Mouse (Mus musculus): Measurements from ENCODE around the gene Fbxo34. TPM values are rescaled to one million over a fixed set of nuclear protein-coding genes. Genes with fewer than 3 reads are reported as not detected.

The Fbxo34 gene
- total and polyA plus RNA-seq, 3 experiments: 17.9 to 27.5 (median 20.6) TPM

DNA sequence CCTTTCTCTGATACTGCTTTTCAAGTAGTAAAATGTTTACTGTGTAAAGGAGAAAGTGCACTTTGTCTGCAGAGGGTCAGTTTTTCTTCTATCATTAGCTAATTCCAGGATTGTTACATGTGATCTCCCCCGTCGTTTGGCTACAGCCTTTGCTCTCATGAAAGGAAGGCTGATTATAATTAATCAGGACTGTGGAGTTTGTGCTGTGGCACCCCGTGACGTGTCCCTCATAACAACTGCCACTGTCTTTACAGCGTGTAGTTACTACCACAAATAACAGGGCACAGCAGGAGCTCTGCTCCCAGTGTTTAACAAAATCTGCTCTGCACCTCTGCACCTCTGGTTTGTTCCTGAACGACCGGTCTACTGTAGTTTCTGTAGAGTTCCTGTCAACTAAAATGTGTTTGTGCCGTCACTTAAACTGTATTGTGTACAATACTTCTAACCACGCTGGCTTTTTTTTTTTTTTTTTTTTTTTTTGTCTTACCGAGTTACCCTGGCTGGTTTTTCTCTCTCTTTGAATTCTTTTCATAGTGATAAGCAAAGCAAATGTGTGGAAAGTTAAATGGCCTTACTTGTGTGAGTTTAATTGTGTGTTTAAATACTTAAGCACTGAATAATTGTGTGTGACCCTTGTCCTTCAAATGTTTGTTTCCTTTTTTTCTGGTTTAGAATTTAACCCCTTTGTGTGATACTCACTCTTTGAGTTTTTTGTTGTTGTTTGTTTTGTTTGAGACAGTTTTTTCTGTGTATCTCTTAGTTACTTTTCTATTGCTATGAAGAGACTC is 39.3 kb downstream of the Fbxo34 start:
- TF ChIP-seq GATA1 (IDR thresholded peaks at IDR 0.05; ENCODE audit: borderline replicate concordance, low read length) (no peak), GATA2 (IDR thresholded peaks at IDR 0.05; ENCODE audit: borderline replicate concordance, low read depth, low read length) (no peak), TAL1 (conservative IDR thresholded peaks at IDR 0.05; ENCODE audit: low read depth, low read length) (no peak), CTCF (IDR thresholded peaks at IDR 0.05; ENCODE audit: low read depth, low read length) (no peak), POLR2AphosphoS5 (IDR thresholded peaks at IDR 0.05; ENCODE audit: insufficient replicate concordance, low read depth, low read length) (no peak)
- ATAC-seq (ENCODE audit: extremely low read depth, insufficient number of reproducible peaks, low FRiP score, poor library complexity, severe bottlenecking) (no peak), DNase-seq (ENCODE audit: low spot score) (no peak)
- Histone ChIP-seq H3K4me1 (ENCODE audit: insufficient read depth, low read depth, low read length) (peaks cover 19% of the 10 kb centered on the region), H3K27me3 (ENCODE audit: insufficient read depth, low read length) (no peaks in the 10 kb centered on the region), H3K4me3 (ENCODE audit: low read depth, low read length) (no peak overlapping the region), H3K9me3 (replicated peaks) (no peaks in the 10 kb centered on the region), H3K36me3 (replicated peaks) (peaks cover 40% of the 10 kb centered on the region)

DNA sequence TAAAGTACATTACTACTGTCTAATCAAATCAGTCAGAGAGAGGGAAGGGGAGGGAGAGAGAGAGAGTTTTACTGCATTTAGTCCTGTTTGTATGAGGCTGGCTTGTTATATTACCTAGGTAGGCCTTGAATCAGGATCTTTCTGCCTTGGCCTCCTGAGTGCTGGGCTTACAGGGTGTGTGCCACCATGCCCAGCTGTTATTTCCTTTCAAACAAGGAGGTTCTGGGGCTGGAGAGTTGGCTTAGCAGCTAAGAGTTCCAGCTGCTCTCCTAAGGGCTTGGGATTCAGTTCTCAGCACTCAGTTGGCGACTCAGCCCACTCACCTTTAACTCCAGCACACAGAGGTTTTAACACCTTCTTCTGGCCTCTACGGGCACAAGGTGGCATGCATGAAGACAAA is 40.5 kb downstream of the Fbxo34 start:
- DNase-seq (ENCODE audit: low spot score) (no peak), ATAC-seq (ENCODE audit: extremely low read depth, insufficient number of reproducible peaks, low FRiP score, poor library complexity, severe bottlenecking) (no peak)
- TF ChIP-seq GATA2 (IDR thresholded peaks at IDR 0.05; ENCODE audit: borderline replicate concordance, low read depth, low read length) (no peak), CTCF (IDR thresholded peaks at IDR 0.05; ENCODE audit: low read depth, low read length) (no peak), TAL1 (conservative IDR thresholded peaks at IDR 0.05; ENCODE audit: low read depth, low read length) (no peak), GATA1 (IDR thresholded peaks at IDR 0.05; ENCODE audit: borderline replicate concordance, low read length) (no peak), POLR2AphosphoS5 (IDR thresholded peaks at IDR 0.05; ENCODE audit: insufficient replicate concordance, low read depth, low read length) (no peak)
- no peaks in the 10 kb centered on the region for H3K27me3 ChIP-seq (ENCODE audit: insufficient read depth, low read length)
- peaks cover 33% of the 10 kb centered on the region for H3K36me3 ChIP-seq (replicated peaks)
- H3K4me3 ChIP-seq (ENCODE audit: low read depth, low read length): no peak overlapping the region
- no peaks in the 10 kb centered on the region for H3K9me3 ChIP-seq (replicated peaks)
- peaks cover 18% of the 10 kb centered on the region for H3K4me1 ChIP-seq (ENCODE audit: insufficient read depth, low read depth, low read length)

DNA sequence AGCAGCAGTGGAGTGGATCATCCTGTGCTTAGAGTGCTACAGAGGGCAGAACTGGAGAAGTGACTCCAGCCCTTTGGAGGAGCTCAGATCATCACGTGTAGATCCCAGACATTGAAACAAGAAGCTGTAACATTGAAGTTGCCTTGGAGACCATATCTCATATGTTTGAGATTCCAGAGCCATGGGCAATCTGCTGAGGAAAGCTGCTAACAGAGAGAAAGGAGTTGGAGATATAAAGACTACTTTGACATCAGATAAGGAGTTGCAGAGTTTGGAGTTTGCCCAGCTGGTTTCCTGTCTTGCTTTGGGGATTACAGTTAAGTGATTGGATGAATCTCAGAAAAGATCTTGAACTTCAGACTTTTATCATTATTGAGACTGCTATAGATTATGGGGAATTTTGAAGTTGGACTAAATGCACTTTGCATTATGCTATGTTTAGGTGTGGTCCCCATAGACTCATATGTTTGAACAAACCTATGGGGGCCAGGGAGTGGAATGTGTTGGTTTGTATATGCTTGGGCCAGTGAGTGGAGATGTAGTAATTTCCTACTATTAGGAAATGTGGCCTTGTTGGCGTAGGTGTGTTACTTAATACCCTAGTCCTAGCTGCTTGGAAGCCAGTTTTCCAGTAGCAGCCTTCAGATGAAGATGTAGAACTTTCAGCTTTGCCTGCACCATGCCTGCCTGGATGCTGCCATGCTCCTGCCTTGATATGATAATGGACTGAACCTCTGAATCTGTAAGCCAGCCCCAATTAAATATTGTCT is 43.6 kb downstream of the Fbxo34 start:
- no peak for DNase-seq (ENCODE audit: low spot score)
- Histone ChIP-seq H3K4me3 (ENCODE audit: low read depth, low read length) (no peak overlapping the region), H3K36me3 (replicated peaks) (peaks cover 21% of the 10 kb centered on the region), H3K27me3 (ENCODE audit: insufficient read depth, low read length) (no peaks in the 10 kb centered on the region), H3K4me1 (ENCODE audit: insufficient read depth, low read depth, low read length) (peaks cover 15% of the 10 kb centered on the region), H3K9me3 (replicated peaks) (no peaks in the 10 kb centered on the region)
- TF ChIP-seq TAL1 (conservative IDR thresholded peaks at IDR 0.05; ENCODE audit: low read depth, low read length) (no peak), POLR2AphosphoS5 (IDR thresholded peaks at IDR 0.05; ENCODE audit: insufficient replicate concordance, low read depth, low read length) (no peak), GATA1 (IDR thresholded peaks at IDR 0.05; ENCODE audit: borderline replicate concordance, low read length) (no peak), CTCF (IDR thresholded peaks at IDR 0.05; ENCODE audit: low read depth, low read length) (no peak), GATA2 (IDR thresholded peaks at IDR 0.05; ENCODE audit: borderline replicate concordance, low read depth, low read length) (no peak)
- ATAC-seq (ENCODE audit: extremely low read depth, insufficient number of reproducible peaks, low FRiP score, poor library complexity, severe bottlenecking): no peak

DNA sequence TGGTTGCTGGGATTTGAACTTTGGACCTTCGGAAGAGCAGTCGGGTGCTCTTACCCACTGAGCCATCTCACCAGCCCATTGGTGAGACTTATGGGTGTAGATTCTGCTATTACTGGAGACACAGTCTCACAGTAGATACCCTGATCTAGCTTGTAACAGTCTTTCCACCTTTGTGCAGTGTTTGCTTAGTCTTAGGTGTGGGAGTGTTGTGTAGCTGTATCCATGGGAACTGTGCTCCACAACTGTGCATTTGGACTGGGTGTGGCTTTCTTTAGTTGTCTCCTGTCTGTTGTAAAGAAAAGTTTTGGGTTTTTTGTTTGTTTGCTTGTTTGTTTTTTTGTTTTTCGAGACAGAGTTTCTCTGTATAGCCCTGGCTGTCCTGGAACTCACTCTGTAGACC is 45.7 kb downstream of the Fbxo34 start:
- Histone ChIP-seq H3K27me3 (ENCODE audit: insufficient read depth, low read length) (no peaks in the 10 kb centered on the region), H3K9me3 (replicated peaks) (no peaks in the 10 kb centered on the region), H3K36me3 (replicated peaks) (peaks cover 26% of the 10 kb centered on the region), H3K4me1 (ENCODE audit: insufficient read depth, low read depth, low read length) (peaks cover 11% of the 10 kb centered on the region), H3K4me3 (ENCODE audit: low read depth, low read length) (no peak overlapping the region)
- ATAC-seq (ENCODE audit: extremely low read depth, insufficient number of reproducible peaks, low FRiP score, poor library complexity, severe bottlenecking) (no peak), DNase-seq (ENCODE audit: low spot score) (no peak)
- TF ChIP-seq POLR2AphosphoS5 (IDR thresholded peaks at IDR 0.05; ENCODE audit: insufficient replicate concordance, low read depth, low read length): no peak
- TF ChIP-seq CTCF (IDR thresholded peaks at IDR 0.05; ENCODE audit: low read depth, low read length): no peak
- TF ChIP-seq GATA1 (IDR thresholded peaks at IDR 0.05; ENCODE audit: borderline replicate concordance, low read length): no peak
- no peak for TF ChIP-seq GATA2 (IDR thresholded peaks at IDR 0.05; ENCODE audit: borderline replicate concordance, low read depth, low read length)
- no peak for TF ChIP-seq TAL1 (conservative IDR thresholded peaks at IDR 0.05; ENCODE audit: low read depth, low read length)

DNA sequence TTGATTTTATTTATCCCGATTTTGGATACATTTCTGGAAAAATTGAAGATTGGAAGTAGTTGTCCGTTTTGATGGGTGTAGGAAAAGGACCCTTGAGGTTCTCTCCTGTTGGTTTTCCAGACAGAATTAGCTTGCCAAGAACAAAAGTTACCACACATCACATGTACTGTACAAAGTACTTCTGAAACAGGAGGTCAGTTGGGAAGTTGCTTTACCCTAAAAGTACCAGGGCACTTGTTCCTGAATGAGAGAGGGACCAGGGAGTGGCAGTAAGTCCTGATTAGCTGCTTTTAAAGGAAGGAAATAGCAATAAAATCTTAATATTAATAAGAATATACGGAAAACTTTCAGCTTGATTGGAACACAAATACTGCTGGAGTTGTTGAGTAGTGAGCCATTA is 46.9 kb downstream of the Fbxo34 start:
- peaks cover 34% of the 10 kb centered on the region for H3K36me3 ChIP-seq (replicated peaks)

DNA sequence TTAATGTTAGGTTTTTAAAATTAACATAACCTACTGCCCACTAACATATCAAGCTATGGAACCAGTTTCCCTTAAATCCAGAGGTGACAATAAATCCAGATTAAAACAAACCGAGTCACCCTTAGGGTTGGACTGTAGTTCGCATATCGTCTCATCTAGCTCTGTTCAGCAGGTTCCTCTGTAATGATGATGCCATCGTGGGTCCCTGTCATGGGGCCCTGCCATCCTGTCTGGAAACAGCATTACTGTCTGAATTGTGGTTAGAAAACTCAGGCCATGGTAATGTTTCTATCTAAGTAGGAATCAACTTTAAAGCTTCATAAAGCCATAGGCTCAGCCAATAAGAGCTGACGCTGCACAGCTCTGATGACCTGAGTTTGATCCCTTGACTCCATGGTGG is 48.4 kb downstream of the Fbxo34 start:
- DNase-seq (ENCODE audit: low spot score): no peak
- ATAC-seq (ENCODE audit: extremely low read depth, insufficient number of reproducible peaks, low FRiP score, poor library complexity, severe bottlenecking): no peak
- Histone ChIP-seq H3K27me3 (ENCODE audit: insufficient read depth, low read length) (no peaks in the 10 kb centered on the region), H3K4me1 (ENCODE audit: insufficient read depth, low read depth, low read length) (peaks cover 19% of the 10 kb centered on the region), H3K4me3 (ENCODE audit: low read depth, low read length) (no peak overlapping the region), H3K36me3 (replicated peaks) (peaks cover 42% of the 10 kb centered on the region), H3K9me3 (replicated peaks) (no peaks in the 10 kb centered on the region)
- TF ChIP-seq GATA2 (IDR thresholded peaks at IDR 0.05; ENCODE audit: borderline replicate concordance, low read depth, low read length) (no peak), GATA1 (IDR thresholded peaks at IDR 0.05; ENCODE audit: borderline replicate concordance, low read length) (no peak), TAL1 (conservative IDR thresholded peaks at IDR 0.05; ENCODE audit: low read depth, low read length) (no peak), POLR2AphosphoS5 (IDR thresholded peaks at IDR 0.05; ENCODE audit: insufficient replicate concordance, low read depth, low read length) (no peak), CTCF (IDR thresholded peaks at IDR 0.05; ENCODE audit: low read depth, low read length) (no peak)

More for the DNA sequence above, 46.9 kb downstream of the Fbxo34 start:
- Histone ChIP-seq H3K27me3 (ENCODE audit: insufficient read depth, low read length) (no peaks in the 10 kb centered on the region), H3K4me1 (ENCODE audit: insufficient read depth, low read depth, low read length) (peaks cover 13% of the 10 kb centered on the region), H3K9me3 (replicated peaks) (no peaks in the 10 kb centered on the region), H3K4me3 (ENCODE audit: low read depth, low read length) (no peak overlapping the region)
- DNase-seq (ENCODE audit: low spot score) (no peak), ATAC-seq (ENCODE audit: extremely low read depth, insufficient number of reproducible peaks, low FRiP score, poor library complexity, severe bottlenecking) (no peak)
- TF ChIP-seq POLR2AphosphoS5 (IDR thresholded peaks at IDR 0.05; ENCODE audit: insufficient replicate concordance, low read depth, low read length) (no peak), CTCF (IDR thresholded peaks at IDR 0.05; ENCODE audit: low read depth, low read length) (no peak), GATA2 (IDR thresholded peaks at IDR 0.05; ENCODE audit: borderline replicate concordance, low read depth, low read length) (no peak), TAL1 (conservative IDR thresholded peaks at IDR 0.05; ENCODE audit: low read depth, low read length) (no peak), GATA1 (IDR thresholded peaks at IDR 0.05; ENCODE audit: borderline replicate concordance, low read length) (no peak)
